Mouse (Mus musculus) MEL (cell line): Measurements from ENCODE around the gene Commd8. TPM values are rescaled to one million over a fixed set of nuclear protein-coding genes. Genes with fewer than 3 reads are reported as not detected.

Source experiments
- DNase-seq: peaks from one replicate; pipeline ENCODE4 v3.0.0; 2011; ENCODE audit warnings: low read depth, low spot score
- H3K27ac ChIP-seq: 2 replicates; pipeline ENCODE4 v1.5.1; 2012; ENCODE audit warnings: low read depth, mild to moderate bottlenecking, control low read depth, low read length, moderate library complexity; ENCODE audit not compliant: control insufficient read depth
- H3K27me3 ChIP-seq, 2 experiments: fragments of 150-350 bp in 1 of 2; sonication (generic) in 1 of 2; 2 replicates each; pipeline ENCODE4 v1.6.1; 2012; ENCODE audit warnings: low read length in 2 of 2, mild to moderate bottlenecking in 2 of 2, improper control_type of control experiment in 1 of 2, moderate library complexity in 1 of 2; ENCODE audit not compliant: insufficient read depth in 2 of 2, control insufficient read depth in 1 of 2
- H3K36me3 ChIP-seq, 2 experiments: 2 replicates each; pipeline ENCODE4 v1.6.1; 2012 to 2014; ENCODE audit warnings: low read length in 2 of 2, improper control_type of control experiment in 1 of 2, inconsistent platforms in 1 of 2, mild to moderate bottlenecking in 1 of 2; ENCODE audit not compliant: insufficient read depth in 2 of 2, control insufficient read depth in 1 of 2
- H3K4me1 ChIP-seq, 2 experiments: fragments of 150-350 bp in 1 of 2; sonication (generic) in 1 of 2; 2 replicates each; pipeline ENCODE4 v1.6.1; 2012; ENCODE audit warnings: low read length in 2 of 2, improper control_type of control experiment in 1 of 2, mild to moderate bottlenecking in 1 of 2; ENCODE audit not compliant: insufficient read depth in 2 of 2, control insufficient read depth in 1 of 2
- H3K4me3 ChIP-seq, 2 experiments: fragments of 150-350 bp in 1 of 2; sonication (generic) in 1 of 2; 2 replicates each; pipeline ENCODE4 v1.5.1; 2012; ENCODE audit warnings: low read depth in 2 of 2, low read length in 2 of 2, mild to moderate bottlenecking in 2 of 2, moderate library complexity in 2 of 2, control low read depth in 1 of 2, improper control_type of control experiment in 1 of 2; ENCODE audit not compliant: control insufficient read depth in 1 of 2, insufficient read depth in 1 of 2
- H3K79me2 ChIP-seq: 2 replicates; pipeline ENCODE4 v1.6.1; 2012; ENCODE audit warnings: mild to moderate bottlenecking, low read length, moderate library complexity; ENCODE audit not compliant: control insufficient read depth, poor library complexity, insufficient read depth
- H3K9ac ChIP-seq: 2 replicates; pipeline ENCODE4 v1.6.1; 2012; ENCODE audit warnings: low read depth, mild to moderate bottlenecking, control low read depth, low read length, moderate library complexity; ENCODE audit not compliant: control insufficient read depth, poor library complexity, severe bottlenecking
- H3K9me3 ChIP-seq: fragments of 150-350 bp; sonication (generic); replicated peaks from 2 replicates; pipeline ENCODE4 v1.6.1; 2012; ENCODE audit warnings: mild to moderate bottlenecking, low read length, improper control_type of control experiment, moderate library complexity; ENCODE audit not compliant: insufficient read depth
- BHLHE40 ChIP-seq: IDR thresholded peaks from 2 replicates; pipeline ENCODE4 v1.6.1; 2012; ENCODE audit warnings: low read depth, mild to moderate bottlenecking, inconsistent platforms, low read length, improper control_type of control experiment, borderline replicate concordance
- CHD1 ChIP-seq: IDR thresholded peaks from 2 replicates; pipeline ENCODE4 v1.6.1; 2012; ENCODE audit warnings: low read depth, mild to moderate bottlenecking, inconsistent platforms, low read length, improper control_type of control experiment
- E2F4 ChIP-seq: IDR thresholded peaks from 2 replicates; pipeline ENCODE4 v1.6.1; 2011; ENCODE audit warnings: low read depth, low read length, improper control_type of control experiment, borderline replicate concordance
- GABPA ChIP-seq: IDR thresholded peaks from 2 replicates; pipeline ENCODE4 v1.6.1; 2012; ENCODE audit warnings: low read depth, mild to moderate bottlenecking, inconsistent platforms, low read length, improper control_type of control experiment, moderate library complexity
- KAT2A ChIP-seq: conservative IDR thresholded peaks from 2 replicates; pipeline ENCODE4 v1.6.1; 2012; ENCODE audit warnings: low read depth, low read length, improper control_type of control experiment, inconsistent platforms
- MAFK ChIP-seq: IDR thresholded peaks from 2 replicates; pipeline ENCODE4 v1.6.1; 2011; ENCODE audit warnings: low read depth, mild to moderate bottlenecking, low read length, improper control_type of control experiment, borderline replicate concordance
- MAX ChIP-seq: IDR thresholded peaks from 2 replicates; pipeline ENCODE4 v1.6.1; 2011; ENCODE audit warnings: low read length, improper control_type of control experiment
- MAZ ChIP-seq: IDR thresholded peaks from 2 replicates; pipeline ENCODE4 v1.6.1; 2012; ENCODE audit warnings: low read depth, mild to moderate bottlenecking, inconsistent platforms, low read length, improper control_type of control experiment
- MXI1 ChIP-seq: IDR thresholded peaks from 2 replicates; pipeline ENCODE4 v1.6.1; 2011; ENCODE audit warnings: mild to moderate bottlenecking, low read depth, low read length, improper control_type of control experiment
- MYB ChIP-seq: IDR thresholded peaks from 2 replicates; pipeline ENCODE4 v1.6.1; 2011; ENCODE audit warnings: mild to moderate bottlenecking, low read depth, low read length, improper control_type of control experiment
- MYC ChIP-seq: IDR thresholded peaks from 2 replicates; pipeline ENCODE4 v1.6.1; 2011; ENCODE audit warnings: low read depth, mild to moderate bottlenecking, low read length, improper control_type of control experiment, moderate library complexity
- NRF1 ChIP-seq: IDR thresholded peaks from 2 replicates; pipeline ENCODE4 v1.6.1; 2014; ENCODE audit warnings: low read depth, mild to moderate bottlenecking, inconsistent platforms, low read length, improper control_type of control experiment, moderate library complexity; ENCODE audit not compliant: poor library complexity, insufficient read depth, severe bottlenecking
- POLR2AphosphoS2 ChIP-seq: IDR thresholded peaks from 2 replicates; pipeline ENCODE4 v1.6.1; 2011; ENCODE audit warnings: low read length, improper control_type of control experiment
- RAD21 ChIP-seq: IDR thresholded peaks from 2 replicates; pipeline ENCODE4 v1.6.1; 2011; ENCODE audit warnings: mild to moderate bottlenecking, low read depth, low read length, improper control_type of control experiment
- RCOR1 ChIP-seq: IDR thresholded peaks from 2 replicates; pipeline ENCODE4 v1.6.1; 2012; ENCODE audit warnings: low read depth, mild to moderate bottlenecking, inconsistent platforms, low read length, improper control_type of control experiment
- SIN3A ChIP-seq: IDR thresholded peaks from 2 replicates; pipeline ENCODE4 v1.6.1; 2012; ENCODE audit warnings: low read length, improper control_type of control experiment, inconsistent platforms
- SMC3 ChIP-seq: IDR thresholded peaks from 2 replicates; pipeline ENCODE4 v1.6.1; 2011; ENCODE audit warnings: low read depth, low read length, improper control_type of control experiment
- TBP ChIP-seq: IDR thresholded peaks from 2 replicates; pipeline ENCODE4 v1.8.0; 2011; ENCODE audit warnings: low read depth, low read length, improper control_type of control experiment
- USF1 ChIP-seq: IDR thresholded peaks from 2 replicates; pipeline ENCODE4 v1.6.1; 2014; ENCODE audit warnings: low read depth, mild to moderate bottlenecking, inconsistent platforms, low read length, improper control_type of control experiment, moderate library complexity
- USF2 ChIP-seq, 2 experiments: IDR thresholded peaks; 2 replicates each; pipeline ENCODE4 v1.6.1; 2011 to 2012; ENCODE audit warnings: improper control_type of control experiment in 2 of 2, low read length in 2 of 2, borderline replicate concordance in 1 of 2, inconsistent platforms in 1 of 2, low read depth in 1 of 2, mild to moderate bottlenecking in 1 of 2; ENCODE audit not compliant: insufficient read depth in 1 of 2
- ZC3H11A ChIP-seq: IDR thresholded peaks from 2 replicates; pipeline ENCODE4 v1.6.1; 2012; ENCODE audit warnings: low read depth, mild to moderate bottlenecking, inconsistent platforms, low read length, improper control_type of control experiment
- ZKSCAN1 ChIP-seq: IDR thresholded peaks from 2 replicates; pipeline ENCODE4 v1.6.1; 2012; ENCODE audit warnings: low read depth, mild to moderate bottlenecking, inconsistent platforms, low read length, improper control_type of control experiment, moderate library complexity
- ZMIZ1 ChIP-seq: IDR thresholded peaks from 2 replicates; pipeline ENCODE4 v1.6.1; 2012; ENCODE audit warnings: low read depth, mild to moderate bottlenecking, inconsistent platforms, low read length, improper control_type of control experiment, moderate library complexity
- ZNF384 ChIP-seq: IDR thresholded peaks from 2 replicates; pipeline ENCODE4 v1.6.1; 2012; ENCODE audit warnings: low read depth, mild to moderate bottlenecking, inconsistent platforms, low read length, improper control_type of control experiment
- polyA plus RNA-seq, 2 experiments: library from polyadenylated mRNA; stranded (reverse) in 1 of 2; unstranded in 1 of 2; fragments of >175 nt in 1 of 2; fragments of >200 nt in 1 of 2; gene quantifications; 2 replicates each; pipeline versions ENCODE4 v1.2.1 to v1.2.4; 2012; ENCODE audit warnings: low replicate concordance in 2 of 2, low read depth in 1 of 2; ENCODE audit not compliant: insufficient read length in 2 of 2, insufficient read depth in 1 of 2, missing spikeins in 1 of 2
- total RNA-seq: library from RNA; depleted of rRNA; stranded (reverse); fragments of 300-350 nt; gene quantifications from 2 replicates; pipeline ENCODE4 v1.2.3, GENCODE M21; 2012

The Commd8 gene
- total and polyA plus RNA-seq, 3 experiments = 33.5 to 45.6 TPM; not detected in 1

GRCm38 (mm10) chr5:72133906-72134305, 34.1 kb downstream of the Commd8 start:
- H3K27me3 ChIP-seq = peaks cover 0 to 2% of the 10 kb centered on the region in 2 experiments; a peak in 1 of 4 replicates
- H3K27ac ChIP-seq = no peak overlapping the region
- H3K9ac ChIP-seq = no peak overlapping the region
- DNase-seq = no peak
- no peaks in the 10 kb centered on the region for H3K4me1 ChIP-seq
- no peaks in the 10 kb centered on the region for H3K36me3 ChIP-seq
- H3K9me3 ChIP-seq = no peaks in the 10 kb centered on the region
- H3K79me2 ChIP-seq = no peaks in the 10 kb centered on the region
- no peak overlapping the region for H3K4me3 ChIP-seq
- TF ChIP-seq RCOR1 = no peak
- no peak for TF ChIP-seq MAZ
- TF ChIP-seq SIN3A = no peak
- TF ChIP-seq ZKSCAN1 = no peak
- TF ChIP-seq MAFK = no peak
- no peak for TF ChIP-seq SMC3
- TF ChIP-seq ZC3H11A = no peak
- TF ChIP-seq USF2 (IDR thresholded peaks at IDR 0.05; ENCODE audit: borderline replicate concordance in 1 of 2, insufficient read depth in 1 of 2, low read depth in 1 of 2, low read length in 2 of 2) = no peak
- no peak for TF ChIP-seq POLR2AphosphoS2
- no peak for TF ChIP-seq GABPA
- TF ChIP-seq KAT2A = no peak
- TF ChIP-seq RAD21 = no peak
- TF ChIP-seq MAX = no peak
- TF ChIP-seq E2F4 = no peak
- no peak for TF ChIP-seq TBP
- no peak for TF ChIP-seq BHLHE40
- no peak for TF ChIP-seq MYB
- no peak for TF ChIP-seq NRF1
- TF ChIP-seq MXI1 = no peak

- Histone ChIP-seq H3K27ac (no peak overlapping the region), H3K9ac (no peak overlapping the region), H3K4me1 (no peaks in the 10 kb centered on the region), H3K27me3 (peaks cover 0 to 2% of the 10 kb centered on the region in 2 experiments; a peak in 2 of 4 replicates), H3K9me3 (no peaks in the 10 kb centered on the region), H3K36me3 (no peaks in the 10 kb centered on the region), H3K4me3 (no peak overlapping the region), H3K79me2 (no peaks in the 10 kb centered on the region)
- TF ChIP-seq USF1 (no peak), ZMIZ1 (no peak), CHD1 (no peak), RCOR1 (no peak), ZNF384 (no peak), ZC3H11A (no peak), MYB (no peak), BHLHE40 (no peak), SIN3A (no peak), KAT2A (no peak), MYC (no peak)
- no peak for DNase-seq
These were observed 41.3 kb downstream of the Commd8 start for GRCm38 (mm10) chr5:72126681-72127080.
